Mouse (Mus musculus) MEL (cell line): ENCODE measurements around the gene Irs2. TPM values are rescaled to one million over a fixed set of nuclear protein-coding genes. Genes with fewer than 3 reads are reported as not detected.

Source experiments
- DNase-seq: peaks from one replicate; pipeline ENCODE4 v3.0.0; 2011; ENCODE audit warnings: low read depth, low spot score
- H3K27ac ChIP-seq: 2 replicates; pipeline ENCODE4 v1.5.1; 2012; ENCODE audit warnings: low read depth, mild to moderate bottlenecking, control low read depth, low read length, moderate library complexity; ENCODE audit not compliant: control insufficient read depth
- H3K27me3 ChIP-seq, 2 experiments: fragments of 150-350 bp in 1 of 2; sonication (generic) in 1 of 2; 2 replicates each; pipeline ENCODE4 v1.6.1; 2012; ENCODE audit warnings: low read length in 2 of 2, mild to moderate bottlenecking in 2 of 2, improper control_type of control experiment in 1 of 2, moderate library complexity in 1 of 2; ENCODE audit not compliant: insufficient read depth in 2 of 2, control insufficient read depth in 1 of 2
- H3K36me3 ChIP-seq, 2 experiments: 2 replicates each; pipeline ENCODE4 v1.6.1; 2012 to 2014; ENCODE audit warnings: low read length in 2 of 2, improper control_type of control experiment in 1 of 2, inconsistent platforms in 1 of 2, mild to moderate bottlenecking in 1 of 2; ENCODE audit not compliant: insufficient read depth in 2 of 2, control insufficient read depth in 1 of 2
- H3K4me1 ChIP-seq, 2 experiments: fragments of 150-350 bp in 1 of 2; sonication (generic) in 1 of 2; 2 replicates each; pipeline ENCODE4 v1.6.1; 2012; ENCODE audit warnings: low read length in 2 of 2, improper control_type of control experiment in 1 of 2, mild to moderate bottlenecking in 1 of 2; ENCODE audit not compliant: insufficient read depth in 2 of 2, control insufficient read depth in 1 of 2
- H3K4me3 ChIP-seq, 2 experiments: fragments of 150-350 bp in 1 of 2; sonication (generic) in 1 of 2; 2 replicates each; pipeline ENCODE4 v1.5.1; 2012; ENCODE audit warnings: low read depth in 2 of 2, low read length in 2 of 2, mild to moderate bottlenecking in 2 of 2, moderate library complexity in 2 of 2, control low read depth in 1 of 2, improper control_type of control experiment in 1 of 2; ENCODE audit not compliant: control insufficient read depth in 1 of 2, insufficient read depth in 1 of 2
- H3K79me2 ChIP-seq: 2 replicates; pipeline ENCODE4 v1.6.1; 2012; ENCODE audit warnings: mild to moderate bottlenecking, low read length, moderate library complexity; ENCODE audit not compliant: control insufficient read depth, poor library complexity, insufficient read depth
- H3K9ac ChIP-seq: 2 replicates; pipeline ENCODE4 v1.6.1; 2012; ENCODE audit warnings: low read depth, mild to moderate bottlenecking, control low read depth, low read length, moderate library complexity; ENCODE audit not compliant: control insufficient read depth, poor library complexity, severe bottlenecking
- H3K9me3 ChIP-seq: fragments of 150-350 bp; sonication (generic); replicated peaks from 2 replicates; pipeline ENCODE4 v1.6.1; 2012; ENCODE audit warnings: mild to moderate bottlenecking, low read length, improper control_type of control experiment, moderate library complexity; ENCODE audit not compliant: insufficient read depth
- BHLHE40 ChIP-seq: IDR thresholded peaks from 2 replicates; pipeline ENCODE4 v1.6.1; 2012; ENCODE audit warnings: low read depth, mild to moderate bottlenecking, inconsistent platforms, low read length, improper control_type of control experiment, borderline replicate concordance
- CHD1 ChIP-seq: IDR thresholded peaks from 2 replicates; pipeline ENCODE4 v1.6.1; 2012; ENCODE audit warnings: low read depth, mild to moderate bottlenecking, inconsistent platforms, low read length, improper control_type of control experiment
- ELF1 ChIP-seq: IDR thresholded peaks from 2 replicates; pipeline ENCODE4 v1.6.1; 2014; ENCODE audit warnings: low read depth, mild to moderate bottlenecking, inconsistent platforms, low read length, improper control_type of control experiment, moderate library complexity
- ETS1 ChIP-seq: IDR thresholded peaks from 2 replicates; pipeline ENCODE4 v1.6.1; 2012; ENCODE audit warnings: low read depth, mild to moderate bottlenecking, inconsistent platforms, low read length, improper control_type of control experiment, moderate library complexity
- GABPA ChIP-seq: IDR thresholded peaks from 2 replicates; pipeline ENCODE4 v1.6.1; 2012; ENCODE audit warnings: low read depth, mild to moderate bottlenecking, inconsistent platforms, low read length, improper control_type of control experiment, moderate library complexity
- GATA1 ChIP-seq: IDR thresholded peaks from 2 replicates; pipeline ENCODE4 v1.6.1; 2011; ENCODE audit warnings: low read depth, low read length, improper control_type of control experiment
- HCFC1 ChIP-seq: IDR thresholded peaks from 2 replicates; pipeline ENCODE4 v1.6.1; 2012; ENCODE audit warnings: low read depth, mild to moderate bottlenecking, inconsistent platforms, low read length, improper control_type of control experiment, moderate library complexity
- JUND ChIP-seq: IDR thresholded peaks from 2 replicates; pipeline ENCODE4 v1.6.1; 2011; ENCODE audit warnings: low read depth, mild to moderate bottlenecking, improper control_type of control experiment, low read length
- MAZ ChIP-seq: IDR thresholded peaks from 2 replicates; pipeline ENCODE4 v1.6.1; 2012; ENCODE audit warnings: low read depth, mild to moderate bottlenecking, inconsistent platforms, low read length, improper control_type of control experiment
- MEF2A ChIP-seq: IDR thresholded peaks from 2 replicates; pipeline ENCODE4 v1.6.1; 2014; ENCODE audit warnings: low read depth, mild to moderate bottlenecking, inconsistent platforms, low read length, improper control_type of control experiment; ENCODE audit not compliant: poor library complexity, insufficient replicate concordance, severe bottlenecking; ENCODE audit errors: extremely low read depth
- MXI1 ChIP-seq: IDR thresholded peaks from 2 replicates; pipeline ENCODE4 v1.6.1; 2011; ENCODE audit warnings: mild to moderate bottlenecking, low read depth, low read length, improper control_type of control experiment
- MYC ChIP-seq: IDR thresholded peaks from 2 replicates; pipeline ENCODE4 v1.6.1; 2011; ENCODE audit warnings: low read depth, mild to moderate bottlenecking, low read length, improper control_type of control experiment, moderate library complexity
- NRF1 ChIP-seq: IDR thresholded peaks from 2 replicates; pipeline ENCODE4 v1.6.1; 2014; ENCODE audit warnings: low read depth, mild to moderate bottlenecking, inconsistent platforms, low read length, improper control_type of control experiment, moderate library complexity; ENCODE audit not compliant: poor library complexity, insufficient read depth, severe bottlenecking
- POLR2A ChIP-seq, 2 experiments: IDR thresholded peaks; 2 replicates each; pipeline ENCODE4 v1.6.1; 2011 to 2012; ENCODE audit warnings: low read length in 2 of 2, mild to moderate bottlenecking in 2 of 2, control low read depth in 1 of 2, improper control_type of control experiment in 1 of 2, low read depth in 1 of 2, moderate library complexity in 1 of 2; ENCODE audit not compliant: control insufficient read depth in 1 of 2, insufficient read depth in 1 of 2, poor library complexity in 1 of 2
- POLR2AphosphoS2 ChIP-seq: IDR thresholded peaks from 2 replicates; pipeline ENCODE4 v1.6.1; 2011; ENCODE audit warnings: low read length, improper control_type of control experiment
- POLR2AphosphoS5 ChIP-seq: IDR thresholded peaks from 2 replicates; pipeline ENCODE4 v1.6.1; 2012; ENCODE audit warnings: low read depth, borderline replicate concordance, mild to moderate bottlenecking, inconsistent platforms, low read length, moderate library complexity, mixed read lengths
- RAD21 ChIP-seq: IDR thresholded peaks from 2 replicates; pipeline ENCODE4 v1.6.1; 2011; ENCODE audit warnings: mild to moderate bottlenecking, low read depth, low read length, improper control_type of control experiment
- RCOR1 ChIP-seq: IDR thresholded peaks from 2 replicates; pipeline ENCODE4 v1.6.1; 2012; ENCODE audit warnings: low read depth, mild to moderate bottlenecking, inconsistent platforms, low read length, improper control_type of control experiment
- SIN3A ChIP-seq: IDR thresholded peaks from 2 replicates; pipeline ENCODE4 v1.6.1; 2012; ENCODE audit warnings: low read length, improper control_type of control experiment, inconsistent platforms
- SMC3 ChIP-seq: IDR thresholded peaks from 2 replicates; pipeline ENCODE4 v1.6.1; 2011; ENCODE audit warnings: low read depth, low read length, improper control_type of control experiment
- TAL1 ChIP-seq: IDR thresholded peaks from 2 replicates; pipeline ENCODE4 v1.6.1; 2012; ENCODE audit warnings: mild to moderate bottlenecking, inconsistent platforms, low read length, moderate library complexity, mixed read lengths
- TBP ChIP-seq: IDR thresholded peaks from 2 replicates; pipeline ENCODE4 v1.8.0; 2011; ENCODE audit warnings: low read depth, low read length, improper control_type of control experiment
- TCF12 ChIP-seq: IDR thresholded peaks from 2 replicates; pipeline ENCODE4 v1.6.1; 2014; ENCODE audit warnings: low read depth, mild to moderate bottlenecking, inconsistent platforms, low read length, improper control_type of control experiment, moderate library complexity
- UBTF ChIP-seq: IDR thresholded peaks from 2 replicates; pipeline ENCODE4 v1.6.1; 2012; ENCODE audit warnings: low read depth, mild to moderate bottlenecking, inconsistent platforms, low read length, improper control_type of control experiment, moderate library complexity, borderline replicate concordance; ENCODE audit not compliant: insufficient read depth
- USF1 ChIP-seq: IDR thresholded peaks from 2 replicates; pipeline ENCODE4 v1.6.1; 2014; ENCODE audit warnings: low read depth, mild to moderate bottlenecking, inconsistent platforms, low read length, improper control_type of control experiment, moderate library complexity
- USF2 ChIP-seq, 2 experiments: IDR thresholded peaks; 2 replicates each; pipeline ENCODE4 v1.6.1; 2011 to 2012; ENCODE audit warnings: improper control_type of control experiment in 2 of 2, low read length in 2 of 2, borderline replicate concordance in 1 of 2, inconsistent platforms in 1 of 2, low read depth in 1 of 2, mild to moderate bottlenecking in 1 of 2; ENCODE audit not compliant: insufficient read depth in 1 of 2
- ZKSCAN1 ChIP-seq: IDR thresholded peaks from 2 replicates; pipeline ENCODE4 v1.6.1; 2012; ENCODE audit warnings: low read depth, mild to moderate bottlenecking, inconsistent platforms, low read length, improper control_type of control experiment, moderate library complexity
- ZMIZ1 ChIP-seq: IDR thresholded peaks from 2 replicates; pipeline ENCODE4 v1.6.1; 2012; ENCODE audit warnings: low read depth, mild to moderate bottlenecking, inconsistent platforms, low read length, improper control_type of control experiment, moderate library complexity
- ZNF384 ChIP-seq: IDR thresholded peaks from 2 replicates; pipeline ENCODE4 v1.6.1; 2012; ENCODE audit warnings: low read depth, mild to moderate bottlenecking, inconsistent platforms, low read length, improper control_type of control experiment
- polyA plus RNA-seq, 2 experiments: library from polyadenylated mRNA; stranded (reverse) in 1 of 2; unstranded in 1 of 2; fragments of >175 nt in 1 of 2; fragments of >200 nt in 1 of 2; gene quantifications; 2 replicates each; pipeline versions ENCODE4 v1.2.1 to v1.2.4; 2012; ENCODE audit warnings: low replicate concordance in 2 of 2, low read depth in 1 of 2; ENCODE audit not compliant: insufficient read length in 2 of 2, insufficient read depth in 1 of 2, missing spikeins in 1 of 2
- total RNA-seq: library from RNA; depleted of rRNA; stranded (reverse); fragments of 300-350 nt; gene quantifications from 2 replicates; pipeline ENCODE4 v1.2.3, GENCODE M21; 2012

Gene Irs2
- total and polyA plus RNA-seq, 3 experiments = 16.4 to 23.1 TPM; not detected in 1

GRCm38 (mm10) chr8:11047812-11048211, 39.6 kb upstream of the Irs2 start:
- Histone ChIP-seq H3K9me3 (no peaks in the 10 kb centered on the region), H3K27ac (no peak overlapping the region), H3K9ac (no peak overlapping the region), H3K27me3 (peaks cover 0 to 3% of the 10 kb centered on the region in 2 experiments; a peak in 1 of 4 replicates), H3K36me3 (no peaks in the 10 kb centered on the region), H3K79me2 (no peaks in the 10 kb centered on the region), H3K4me1 (no peaks in the 10 kb centered on the region), H3K4me3 (no peak overlapping the region)
- TF ChIP-seq SIN3A (no peak), ELF1 (no peak), CHD1 (no peak), POLR2AphosphoS2 (no peak), RAD21 (no peak), JUND (no peak), HCFC1 (no peak), UBTF (no peak), MEF2A (no peak), SMC3 (no peak), MYC (no peak), NRF1 (no peak), ZKSCAN1 (no peak), GABPA (no peak), TBP (no peak), TCF12 (no peak), ETS1 (no peak), MXI1 (no peak), POLR2AphosphoS5 (no peak)
- DNase-seq = no peak

- Histone ChIP-seq H3K27me3 (peaks cover 0 to 3% of the 10 kb centered on the region in 2 experiments; a peak in 1 of 4 replicates), H3K9me3 (no peaks in the 10 kb centered on the region), H3K4me3 (no peak overlapping the region), H3K27ac (no peak overlapping the region), H3K4me1 (no peaks in the 10 kb centered on the region), H3K36me3 (no peaks in the 10 kb centered on the region), H3K9ac (no peak overlapping the region), H3K79me2 (no peaks in the 10 kb centered on the region)
- no peak for DNase-seq
- TF ChIP-seq USF2 (IDR thresholded peaks at IDR 0.05; ENCODE audit: borderline replicate concordance in 1 of 2, insufficient read depth in 1 of 2, low read depth in 1 of 2, low read length in 2 of 2) (no peak), RCOR1 (no peak), GATA1 (no peak), ZKSCAN1 (no peak), GABPA (no peak), TAL1 (no peak), MEF2A (no peak), BHLHE40 (no peak), HCFC1 (no peak), ZMIZ1 (no peak), ZNF384 (no peak), ETS1 (no peak), USF1 (no peak), POLR2A (IDR thresholded peaks at IDR 0.05; ENCODE audit: control insufficient read depth in 1 of 2, insufficient read depth in 1 of 2, low read depth in 1 of 2, low read length in 2 of 2, poor library complexity in 1 of 2) (no peak), MYC (no peak), MAZ (no peak), RAD21 (no peak), ELF1 (no peak), JUND (no peak)
Observed at GRCm38 (mm10) chr8:11044660-11045059, 36.4 kb upstream of the Irs2 start.
